Mouse (Mus musculus): Measurements from ENCODE around the gene Fam131b. TPM values are rescaled to one million over a fixed set of nuclear protein-coding genes. Genes with fewer than 3 reads are reported as not detected.

Fam131b gene
- polyA plus RNA-seq, 1 experiment, result not detected

- Histone ChIP-seq H3K36me3 (ENCODE audit: control insufficient read depth) (no peaks in the 10 kb centered on the region; the same call in 1 of the 2 replicates), H3K4me3 (replicated peaks) (no peak overlapping the region), H3K27me3 (ENCODE audit: control insufficient read depth) (no peaks in the 10 kb centered on the region), H3K9me3 (ENCODE audit: control insufficient read depth, low read length) (no peaks in the 10 kb centered on the region), H3K4me1 (ENCODE audit: control insufficient read depth) (no peaks in the 10 kb centered on the region)
- TF ChIP-seq GATA1 (IDR thresholded peaks at IDR 0.05; ENCODE audit: low read length) (no peak), TAL1 (IDR thresholded peaks at IDR 0.05; ENCODE audit: low read length) (no peak)
Observed at GRCm38 (mm10) chr6:42364607-42365006, 40.2 kb upstream of the Fam131b start.

GRCm38 (mm10) chr6:42364066-42364465 lies 39.6 kb upstream of the Fam131b start:
- no peak for TF ChIP-seq TAL1 (IDR thresholded peaks at IDR 0.05; ENCODE audit: low read length)
- Histone ChIP-seq H3K9me3 (ENCODE audit: control insufficient read depth, low read length) (no peaks in the 10 kb centered on the region), H3K36me3 (ENCODE audit: control insufficient read depth) (peaks cover 2% of the 10 kb centered on the region; the same call in 1 of the 2 replicates), H3K27me3 (ENCODE audit: control insufficient read depth) (no peaks in the 10 kb centered on the region), H3K4me1 (ENCODE audit: control insufficient read depth) (no peaks in the 10 kb centered on the region), H3K4me3 (replicated peaks) (no peak overlapping the region)

GRCm38 (mm10) chr6:42362974-42363373 lies 38.5 kb upstream of the Fam131b start:
- H3K9me3 ChIP-seq (ENCODE audit: control insufficient read depth, low read length), result no peaks in the 10 kb centered on the region
- TF ChIP-seq TAL1 (IDR thresholded peaks at IDR 0.05; ENCODE audit: low read length), result no peak
- no peak for TF ChIP-seq GATA1 (IDR thresholded peaks at IDR 0.05; ENCODE audit: low read length)
- no peaks in the 10 kb centered on the region for H3K4me1 ChIP-seq (ENCODE audit: control insufficient read depth)
- H3K4me3 ChIP-seq (replicated peaks), result no peak overlapping the region
- H3K27me3 ChIP-seq (ENCODE audit: control insufficient read depth), result no peaks in the 10 kb centered on the region
- H3K36me3 ChIP-seq (ENCODE audit: control insufficient read depth), result peaks cover 8% of the 10 kb centered on the region

GRCm38 (mm10) chr6:42362497-42362896 lies 38.1 kb upstream of the Fam131b start:
- H3K9me3 ChIP-seq (ENCODE audit: control insufficient read depth, low read length), result no peaks in the 10 kb centered on the region
- no peaks in the 10 kb centered on the region for H3K27me3 ChIP-seq (ENCODE audit: control insufficient read depth)
- no peak for TF ChIP-seq TAL1 (IDR thresholded peaks at IDR 0.05; ENCODE audit: low read length)
- no peak for TF ChIP-seq GATA1 (IDR thresholded peaks at IDR 0.05; ENCODE audit: low read length)
- H3K4me3 ChIP-seq (replicated peaks), result no peak overlapping the region
- H3K4me1 ChIP-seq (ENCODE audit: control insufficient read depth), result no peaks in the 10 kb centered on the region
- peaks cover 13% of the 10 kb centered on the region for H3K36me3 ChIP-seq (ENCODE audit: control insufficient read depth)

- H3K4me3 ChIP-seq (replicated peaks), result no peak overlapping the region
Observed at GRCm38 (mm10) chr6:42362074-42362473, 37.6 kb upstream of the Fam131b start.

GRCm38 (mm10) chr6:42361041-42361895 lies 36.8 kb upstream of the Fam131b start:
- TF ChIP-seq TAL1 (IDR thresholded peaks at IDR 0.05; ENCODE audit: low read length), result no peak
- no peak for TF ChIP-seq GATA1 (IDR thresholded peaks at IDR 0.05; ENCODE audit: low read length)
- H3K36me3 ChIP-seq (ENCODE audit: control insufficient read depth), result peaks cover 15% of the 10 kb centered on the region
- no peaks in the 10 kb centered on the region for H3K9me3 ChIP-seq (ENCODE audit: control insufficient read depth, low read length)
- no peak overlapping the region for H3K4me3 ChIP-seq (replicated peaks)
- no peaks in the 10 kb centered on the region for H3K4me1 ChIP-seq (ENCODE audit: control insufficient read depth)
- H3K27me3 ChIP-seq (ENCODE audit: control insufficient read depth), result no peaks in the 10 kb centered on the region

More at GRCm38 (mm10) chr6:42362074-42362473, 37.6 kb upstream of the Fam131b start:
- Histone ChIP-seq H3K4me1 (ENCODE audit: control insufficient read depth) (no peaks in the 10 kb centered on the region), H3K36me3 (ENCODE audit: control insufficient read depth) (peaks cover 13% of the 10 kb centered on the region), H3K27me3 (ENCODE audit: control insufficient read depth) (no peaks in the 10 kb centered on the region), H3K9me3 (ENCODE audit: control insufficient read depth, low read length) (no peaks in the 10 kb centered on the region)
- TF ChIP-seq TAL1 (IDR thresholded peaks at IDR 0.05; ENCODE audit: low read length), result no peak
- TF ChIP-seq GATA1 (IDR thresholded peaks at IDR 0.05; ENCODE audit: low read length), result no peak

- no peak for TF ChIP-seq TAL1 (IDR thresholded peaks at IDR 0.05; ENCODE audit: low read length)
- TF ChIP-seq GATA1 (IDR thresholded peaks at IDR 0.05; ENCODE audit: low read length), result no peak
- Histone ChIP-seq H3K4me1 (ENCODE audit: control insufficient read depth) (no peaks in the 10 kb centered on the region), H3K36me3 (ENCODE audit: control insufficient read depth) (peaks cover 20% of the 10 kb centered on the region), H3K4me3 (replicated peaks) (no peak overlapping the region), H3K27me3 (ENCODE audit: control insufficient read depth) (no peaks in the 10 kb centered on the region), H3K9me3 (ENCODE audit: control insufficient read depth, low read length) (no peaks in the 10 kb centered on the region)
Observed at GRCm38 (mm10) chr6:42360231-42360840, 35.9 kb upstream of the Fam131b start.

- Histone ChIP-seq H3K4me1 (ENCODE audit: control insufficient read depth) (no peaks in the 10 kb centered on the region; the same call in 1 of the 2 replicates), H3K36me3 (ENCODE audit: control insufficient read depth) (peaks cover 23% of the 10 kb centered on the region), H3K27me3 (ENCODE audit: control insufficient read depth) (no peaks in the 10 kb centered on the region), H3K4me3 (replicated peaks) (no peak overlapping the region), H3K9me3 (ENCODE audit: control insufficient read depth, low read length) (no peaks in the 10 kb centered on the region)
- TF ChIP-seq GATA1 (IDR thresholded peaks at IDR 0.05; ENCODE audit: low read length) (no peak), TAL1 (IDR thresholded peaks at IDR 0.05; ENCODE audit: low read length) (no peak)
Observed at GRCm38 (mm10) chr6:42359364-42360147, 35.1 kb upstream of the Fam131b start.

- no peaks in the 10 kb centered on the region for H3K9me3 ChIP-seq (ENCODE audit: control insufficient read depth, low read length)
- no peak for TF ChIP-seq GATA1 (IDR thresholded peaks at IDR 0.05; ENCODE audit: low read length)
- no peak for TF ChIP-seq TAL1 (IDR thresholded peaks at IDR 0.05; ENCODE audit: low read length)
- H3K36me3 ChIP-seq (ENCODE audit: control insufficient read depth), result peaks cover 23% of the 10 kb centered on the region
- H3K4me3 ChIP-seq (replicated peaks), result no peak overlapping the region
- peaks cover 3% of the 10 kb centered on the region; the same call in 1 of the 2 replicates for H3K4me1 ChIP-seq (ENCODE audit: control insufficient read depth)
- no peaks in the 10 kb centered on the region for H3K27me3 ChIP-seq (ENCODE audit: control insufficient read depth)
Observed at GRCm38 (mm10) chr6:42358901-42359300, 34.5 kb upstream of the Fam131b start.
